Mouse (Mus musculus) right cerebral cortex, adult 18-20 months (tissue): Measurements from ENCODE around the gene Mas1.

Source experiments
- DNase-seq: peaks from one replicate; pipeline ENCODE4 v3.0.0; 2022; ENCODE audit warnings: mixed read lengths

The Mas1 gene

GRCm38 (mm10) chr17:12872275-12873028 is 4.5 kb upstream of the Mas1 start:
- DNase-seq: peak; percentile 59

DNA sequence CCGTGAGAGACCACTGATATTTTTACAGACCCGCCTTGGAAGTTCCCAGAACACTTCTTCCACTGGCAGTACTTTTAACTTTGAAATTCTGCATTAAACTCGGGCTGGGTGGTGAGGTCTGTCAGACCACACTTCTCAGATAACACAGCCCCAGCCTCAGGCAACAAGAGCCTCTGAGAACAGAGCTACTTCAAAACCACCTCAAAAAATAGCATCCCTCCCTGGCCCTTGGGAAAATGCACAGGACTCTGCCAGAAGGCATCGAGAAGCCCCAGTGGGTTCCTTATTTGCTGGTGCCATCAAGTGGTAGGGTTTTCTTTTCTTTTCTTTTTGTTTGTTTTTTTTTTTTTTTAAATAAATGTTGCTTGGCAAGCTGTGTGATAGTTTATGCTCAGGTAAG is 697 bp upstream of the Mas1 start:
- DNase-seq: no peak

DNA sequence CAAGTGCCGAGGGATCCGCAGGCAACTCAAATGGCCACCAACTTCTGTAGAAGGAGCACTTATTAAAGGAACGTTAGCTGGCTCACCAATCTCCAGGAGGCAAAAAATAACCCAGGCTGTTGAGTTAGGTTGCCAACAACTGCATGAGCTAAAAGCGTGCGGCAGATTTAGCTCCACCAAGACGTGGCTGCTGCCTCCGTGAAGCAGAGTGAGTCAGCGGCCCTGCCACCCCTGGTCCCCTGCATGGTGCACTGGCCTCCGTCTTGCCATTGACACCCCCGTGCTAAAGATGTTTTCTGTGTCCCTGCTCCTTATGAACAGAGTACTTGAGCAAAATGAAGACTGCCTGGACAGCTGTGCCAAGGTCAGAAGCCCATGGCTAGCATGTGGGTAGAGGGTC is 1.1 kb downstream of the Mas1 start:
- DNase-seq: peak; percentile 83

GRCm38 (mm10) chr17:12865407-12865806 is 2.5 kb downstream of the Mas1 start:
- DNase-seq: no peak

DNA sequence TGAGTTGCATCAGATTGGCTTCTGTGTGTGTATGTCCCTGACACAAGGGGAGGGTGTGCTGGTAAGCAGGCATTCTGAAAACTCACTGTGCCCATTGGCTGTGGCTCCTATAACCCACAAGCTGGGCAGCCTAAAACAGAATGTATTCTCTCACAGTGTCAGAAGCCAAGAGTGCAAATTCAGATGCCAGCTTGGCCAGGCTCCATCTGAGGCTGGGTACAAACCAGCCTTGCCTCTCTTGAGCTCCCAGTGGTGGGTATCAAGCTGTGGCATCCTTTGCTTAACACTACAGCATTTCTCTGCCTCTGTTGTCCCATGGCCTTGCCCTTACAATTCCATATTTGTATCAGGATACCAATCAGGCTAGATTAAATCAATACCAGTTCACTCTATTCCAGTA is 3.8 kb downstream of the Mas1 start:
- DNase-seq: no peak

- no peak for DNase-seq
These were observed 8.9 kb downstream of the Mas1 start for GRCm38 (mm10) chr17:12859006-12859520.

DNA sequence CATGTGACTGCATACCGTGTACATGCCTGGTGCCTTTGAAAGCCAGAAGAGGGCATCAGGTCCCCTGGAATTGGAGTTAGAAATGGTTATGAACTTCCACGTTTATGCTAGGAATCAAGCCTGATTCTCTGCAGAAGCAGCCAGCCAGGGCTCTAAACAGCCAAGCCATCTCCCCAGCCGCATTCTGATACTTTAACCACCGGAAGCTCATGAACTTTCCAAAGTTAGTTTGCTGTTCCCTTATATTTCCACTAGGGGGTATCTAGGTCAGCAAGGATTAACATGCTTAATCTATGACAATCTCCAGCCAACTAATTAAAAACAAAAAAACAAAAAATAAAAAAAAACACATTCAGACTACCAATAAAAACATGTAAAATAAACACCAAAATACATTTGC is 9.9 kb downstream of the Mas1 start:
- no peak for DNase-seq

- DNase-seq: no peak
These were observed 10.5 kb downstream of the Mas1 start for GRCm38 (mm10) chr17:12857395-12857794.

DNA sequence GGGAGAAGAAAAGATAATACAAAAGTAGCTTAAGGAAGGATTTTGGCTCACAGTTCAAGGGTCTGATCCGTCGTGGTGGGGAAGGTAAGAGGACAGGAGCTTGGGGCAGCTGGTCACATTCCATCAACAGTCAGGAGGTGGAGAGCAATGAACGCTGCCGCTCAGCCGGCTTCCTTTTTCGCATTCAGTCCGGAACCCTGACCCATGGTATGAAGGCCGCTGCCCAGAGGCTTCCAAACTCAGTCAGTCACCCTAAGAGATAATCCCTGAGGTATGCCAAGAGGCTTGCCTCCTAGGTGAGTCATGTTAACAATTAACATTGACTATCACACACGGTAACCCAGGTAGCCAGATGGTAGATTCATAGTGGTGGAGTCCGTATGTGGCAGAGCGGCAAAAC is 13.6 kb downstream of the Mas1 start:
- DNase-seq: no peak

DNA sequence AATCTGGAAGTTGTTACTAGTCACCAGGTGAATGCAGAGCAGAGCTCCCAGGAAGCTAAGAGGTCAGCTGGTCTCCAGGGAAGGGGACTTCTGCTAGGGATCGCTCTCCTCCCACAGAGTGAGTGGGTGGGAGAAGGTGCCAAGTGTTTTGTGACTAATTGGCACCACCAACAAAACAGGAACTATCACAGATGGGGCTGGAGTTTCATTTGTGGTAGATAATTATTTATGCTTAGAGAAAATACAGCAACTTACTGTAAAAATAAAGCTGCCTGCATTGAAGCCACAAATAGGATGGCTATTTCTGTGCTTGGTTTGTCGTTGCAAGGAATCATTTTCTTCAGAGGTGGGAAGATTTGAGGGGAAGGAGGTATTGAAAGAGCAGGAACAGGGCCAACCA is 14.1 kb downstream of the Mas1 start:
- peak; percentile 38 for DNase-seq

DNA sequence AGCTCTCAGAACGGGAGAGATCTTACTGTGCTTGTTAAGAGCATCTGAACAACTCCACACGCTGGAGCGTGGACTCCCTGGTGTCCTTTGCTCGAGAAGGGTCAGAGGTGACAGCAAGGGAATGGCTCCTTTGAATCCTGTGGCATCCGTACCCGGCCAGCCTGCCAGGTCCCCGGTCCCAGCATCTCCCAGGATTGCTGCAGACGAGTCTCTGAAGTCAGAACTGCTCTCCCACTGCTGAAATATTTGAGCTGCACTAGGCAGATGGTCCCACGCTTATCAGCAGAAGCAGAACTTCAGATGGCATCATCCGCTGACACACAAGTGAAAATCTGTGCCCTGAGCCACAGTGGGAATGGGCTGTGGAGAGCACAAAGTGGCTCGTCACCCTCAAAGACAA is 16.3 kb downstream of the Mas1 start:
- peak; percentile 53 for DNase-seq

DNA sequence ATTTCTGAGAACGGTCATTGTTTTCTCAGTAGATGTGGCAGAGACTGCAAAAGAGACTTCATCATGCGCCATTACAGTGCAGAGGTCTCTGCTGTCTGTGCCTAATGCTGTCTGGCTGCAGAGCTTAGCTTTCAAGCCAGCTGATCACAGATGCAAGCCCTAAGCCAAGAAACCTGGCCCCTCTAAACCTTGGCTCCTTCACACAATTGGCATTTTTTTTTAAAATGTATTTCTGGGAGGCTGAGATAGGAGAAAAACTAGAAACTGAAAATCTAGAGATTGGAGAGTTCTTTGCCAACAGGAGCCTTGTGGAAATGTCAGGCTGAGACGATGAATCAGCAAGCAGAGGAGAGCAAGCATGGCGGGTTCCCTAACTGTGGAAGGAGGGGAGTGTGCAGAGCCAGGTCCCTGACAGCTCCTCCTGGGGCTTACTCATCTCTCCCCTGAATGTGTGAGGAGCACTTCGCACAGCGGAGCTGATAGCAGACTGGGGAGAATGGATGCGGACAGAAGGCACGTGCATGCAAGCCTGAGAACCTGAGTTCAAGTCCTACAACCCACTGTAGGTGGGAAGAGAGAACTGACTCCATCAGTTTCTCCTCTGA is 18.1 kb downstream of the Mas1 start:
- peak; percentile 76 for DNase-seq

- no peak for DNase-seq
These were observed 20.2 kb downstream of the Mas1 start for GRCm38 (mm10) chr17:12847736-12848135.

GRCm38 (mm10) chr17:12846474-12846873 is 21.5 kb downstream of the Mas1 start:
- peak; percentile 52 for DNase-seq

- no peak for DNase-seq
These were observed 22.1 kb downstream of the Mas1 start for GRCm38 (mm10) chr17:12845862-12846261.

GRCm38 (mm10) chr17:12844540-12844939 is 23.4 kb downstream of the Mas1 start:
- DNase-seq: peak; percentile 18

DNA sequence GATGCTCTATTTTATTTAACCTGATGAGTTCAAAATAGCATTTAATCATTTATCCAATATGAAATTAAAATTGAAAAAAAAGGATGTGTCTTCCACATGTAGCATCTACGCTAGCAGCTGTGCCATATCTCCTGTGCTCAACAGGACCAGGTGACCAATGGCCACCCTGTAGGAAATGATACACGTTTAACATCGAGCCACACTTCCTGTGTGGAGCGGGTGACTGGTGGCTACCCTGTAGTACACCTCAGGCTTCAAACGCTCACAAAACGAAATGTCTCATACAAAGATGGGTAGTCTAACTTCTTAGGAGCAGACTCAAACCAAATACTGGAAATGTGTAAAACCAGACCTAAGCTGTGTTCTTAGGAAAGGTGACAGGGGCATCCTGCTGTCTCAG is 24.1 kb downstream of the Mas1 start:
- DNase-seq: no peak

DNA sequence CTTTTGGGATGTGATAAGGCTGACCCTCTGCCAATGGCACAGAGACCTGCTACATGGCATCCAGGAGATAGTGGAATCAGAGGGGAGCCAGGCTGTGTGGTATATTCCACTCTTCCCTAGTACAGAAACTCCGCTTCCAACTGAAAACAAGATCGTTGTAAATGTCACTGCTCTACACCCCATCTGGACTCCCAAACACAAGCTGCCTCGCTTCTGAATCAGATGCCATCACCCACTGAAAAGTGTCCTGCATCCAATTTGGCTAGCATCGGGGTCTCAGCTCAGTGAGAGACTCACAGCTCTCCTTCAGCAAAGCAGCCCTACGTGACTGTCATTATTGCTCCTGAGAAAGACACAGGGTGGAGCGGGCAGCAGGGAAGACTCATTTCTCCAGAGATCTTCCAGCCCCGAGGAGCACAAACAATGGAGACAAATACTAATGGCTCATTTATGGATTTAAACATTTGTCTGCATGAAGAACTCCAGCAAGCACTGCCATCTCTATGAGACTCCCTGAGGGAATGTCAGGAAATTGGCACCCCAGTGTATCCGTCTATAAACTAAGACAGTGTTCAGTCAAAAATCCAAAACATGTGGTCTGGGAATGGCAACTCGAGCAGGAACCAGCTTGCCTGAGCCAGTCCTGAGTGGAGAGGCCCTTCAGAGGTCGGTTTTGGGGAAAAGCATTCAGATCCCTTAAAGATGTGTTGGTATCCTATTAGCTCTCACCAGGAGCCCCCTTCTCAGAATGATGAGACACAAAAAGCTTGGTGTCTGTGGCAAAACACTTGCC is 28.3 kb downstream of the Mas1 start:
- DNase-seq: peak; percentile 59

- DNase-seq: no peak
These were observed 32.2 kb downstream of the Mas1 start for GRCm38 (mm10) chr17:12835738-12836137.

DNA sequence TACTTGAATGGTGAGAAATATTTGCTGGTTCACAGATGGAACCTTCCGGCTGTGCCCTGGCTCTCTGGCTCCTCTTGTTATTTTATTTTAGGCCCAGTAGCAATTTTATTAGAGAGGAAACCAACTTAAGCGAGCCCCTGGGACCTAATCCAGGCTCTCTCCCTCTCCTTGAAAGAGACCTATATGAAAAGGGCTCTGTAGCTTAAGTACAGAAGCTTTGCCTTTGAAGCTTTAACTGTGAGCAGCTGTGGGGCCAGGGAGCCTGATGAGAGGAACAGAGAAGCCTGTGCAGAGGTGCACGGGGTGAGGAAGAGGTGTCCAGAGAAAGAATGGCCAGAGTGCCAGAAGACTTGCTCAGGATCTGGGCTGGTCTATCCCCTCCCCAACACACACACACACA is 33.1 kb downstream of the Mas1 start:
- DNase-seq: no peak

DNA sequence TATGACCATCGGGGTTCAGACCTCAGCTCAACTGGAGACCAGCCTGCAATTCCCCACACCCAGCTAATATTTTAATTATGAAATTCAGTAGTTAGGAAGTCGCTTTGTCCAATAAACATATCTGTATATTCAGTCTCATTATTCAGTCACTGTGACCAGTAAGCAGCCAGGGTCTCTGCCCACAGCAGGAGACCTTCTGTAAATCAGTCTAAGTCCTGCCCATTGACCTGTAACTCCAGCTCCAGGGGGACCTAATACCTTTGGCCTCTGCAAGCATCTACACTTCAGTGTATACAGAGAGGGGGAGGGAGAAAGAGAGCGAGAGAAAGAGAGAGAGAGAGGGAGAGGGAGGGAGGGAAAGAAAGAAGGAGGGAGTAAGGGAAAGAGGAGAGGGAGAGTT is 33.6 kb downstream of the Mas1 start:
- no peak for DNase-seq

GRCm38 (mm10) chr17:12832657-12833056 is 35.3 kb downstream of the Mas1 start:
- DNase-seq: no peak

GRCm38 (mm10) chr17:12832231-12832630 is 35.7 kb downstream of the Mas1 start:
- no peak for DNase-seq

GRCm38 (mm10) chr17:12830351-12830750 is 37.6 kb downstream of the Mas1 start:
- DNase-seq: no peak
